Mouse (Mus musculus): ENCODE data around the gene Tnip2.

- TF ChIP-seq POLR2A (IDR thresholded peaks at IDR 0.05; ENCODE audit: borderline replicate concordance, extremely low read depth, insufficient read depth, insufficient read length, poor library complexity, severe bottlenecking) (no peak), CTCF (IDR thresholded peaks at IDR 0.05; ENCODE audit: borderline replicate concordance, extremely low read depth, insufficient read depth, insufficient read length) (no peak)
Measured at GRCm38 (mm10) chr5:34524511-34524910, 10.7 kb upstream of the Tnip2 start.
